10 mouse cellular contexts compared by ENCODE assay signal in genomic region chr17:46546995-46547394, GRCm38 (mm10). TPM values are rescaled to one million over a fixed set of nuclear protein-coding genes. Genes with fewer than 3 reads are reported as not detected.
DNase-seq lines count a peak whose midpoint lies in the region; ATAC-seq lines count a peak whose summit lies in the region.
"Had no signal": no experiment of that assay in that cellular context is flagged by ENCODE, and none has a peak within 500 bp of the region (broad histone marks: within the 10 kb centered on the region; RNA-seq: fewer than 3 reads in every experiment).

No protein-coding gene starts in this region.

- peak overlapping the region; percentile 92 for H3K9ac ChIP-seq in heart, embryonic 13.5 days
- no peak overlapping the region for H3K9ac ChIP-seq in embryonic facial prominence, embryonic 14.5 days (ENCODE audit: low read depth, low read length)

- peak overlapping the region; percentile 75 for H3K4me3 ChIP-seq in heart, embryonic 13.5 days
- no peak overlapping the region for H3K4me3 ChIP-seq in embryonic facial prominence, embryonic 14.5 days (ENCODE audit: low read depth, low read length)

- WGBS in heart, embryonic 13.5 days: 14% methylated on average over 8 of the region's 8 CpGs
- 20% methylated on average over 8 of the region's 8 CpGs for WGBS in embryonic facial prominence, embryonic 14.5 days

- peaks cover 44% of the 10 kb centered on the region for H3K4me1 ChIP-seq in heart, embryonic 13.5 days
- H3K4me1 ChIP-seq in embryonic facial prominence, embryonic 14.5 days (ENCODE audit: control insufficient read depth, insufficient read depth, low read length): peaks cover 9% of the 10 kb centered on the region

- H3K27me3 ChIP-seq in heart, embryonic 13.5 days (replicated peaks): 0 out of 2 replicates have a peak, but pooled peaks cover 6% of the 10 kb centered on the region
- H3K27me3 ChIP-seq in embryonic facial prominence, embryonic 14.5 days (replicated peaks; ENCODE audit: control insufficient read depth, insufficient read depth, low read length): no peaks in the 10 kb centered on the region

- H3K36me3 ChIP-seq in heart, embryonic 13.5 days: peaks cover 48% of the 10 kb centered on the region
- peaks cover 43% of the 10 kb centered on the region for H3K36me3 ChIP-seq in embryonic facial prominence, embryonic 14.5 days (ENCODE audit: control insufficient read depth, insufficient read depth, low read length)

- H3K9me3 ChIP-seq in heart, embryonic 13.5 days: no peaks in the 10 kb centered on the region
- no peaks in the 10 kb centered on the region for H3K9me3 ChIP-seq in embryonic facial prominence, embryonic 14.5 days (ENCODE audit: control insufficient read depth, low read length)

- H3K27ac ChIP-seq in heart, embryonic 13.5 days (replicated peaks): peak overlapping the region; percentile 62; the same call in 1 of the 2 replicates
- H3K27ac ChIP-seq in embryonic facial prominence, embryonic 14.5 days (replicated peaks; ENCODE audit: low read depth, low read length): no peak overlapping the region

- no peak for DNase-seq in heart, adult 18-20 months
- peak; percentile 52 for DNase-seq in ES-CJ7 (ENCODE audit: low read depth, low spot score)
- DNase-seq in embryonic facial prominence, embryonic 14.5 days (ENCODE audit: low spot score): peak; percentile 45
- peak; percentile 15 for DNase-seq in lung, postnatal 10 days
- no peak for DNase-seq in urinary bladder, postnatal 10 days (ENCODE audit: low spot score)
- no peak for DNase-seq in spleen, postnatal 10 days (ENCODE audit: low spot score in 2 of 2)
- no peak for DNase-seq in left cerebral cortex, adult 18-20 months (ENCODE audit: low spot score in 2 of 2)
- DNase-seq: liver, postnatal 0 days; spleen, adult 18-20 months had no signal

- ATAC-seq in heart, embryonic 13.5 days (ENCODE audit: extremely low read depth, insufficient number of reproducible peaks, low FRiP score, low TSS enrichment): no peak
- ATAC-seq in embryonic facial prominence, embryonic 14.5 days (ENCODE audit: low read depth): no peak

- peak overlapping the region; percentile 88 for H3K4me2 ChIP-seq in heart, embryonic 13.5 days
- peak overlapping the region; percentile 81; the same call in 1 of the 2 replicates for H3K4me2 ChIP-seq in embryonic facial prominence, embryonic 14.5 days (ENCODE audit: low read depth, low read length)

RNA-seq across cellular contexts. Expression of gene Cul9, which starts 0.8 kb away (rescaled TPM):
- polyA plus RNA-seq in heart, embryonic 13.5 days (2015; fragmentation: Nextera tagmentation; extraction: Ambion mirVana): 4.5 and 5.0 TPM in 2 replicates
- 10 to 100 TPM; 23.9 to 25.7 TPM for total RNA-seq in heart, adult 18-20 months (2021)
- 5.5 and 6.0 TPM in 2 replicates for polyA plus RNA-seq in embryonic facial prominence, embryonic 14.5 days (2014; fragmentation: Nextera tagmentation; extraction: Ambion mirVana)
- 10 to 100 TPM; 61.0 to 64.5 TPM for total RNA-seq in left cerebral cortex, adult 18-20 months (2021)

RNA-seq across cellular contexts. Expression of gene Srf, which starts 9.0 kb away (rescaled TPM):
- 11.6 and 13.1 TPM in 2 replicates for polyA plus RNA-seq in heart, embryonic 13.5 days (2015; fragmentation: Nextera tagmentation; extraction: Ambion mirVana)
- total RNA-seq in heart, adult 18-20 months (2021): 10 to 100 TPM; 88.4 to 93.6 TPM
- polyA plus RNA-seq in embryonic facial prominence, embryonic 14.5 days (2014; fragmentation: Nextera tagmentation; extraction: Ambion mirVana): 10.5 and 14.0 TPM in 2 replicates
- 10 to 100 TPM; 70.4 to 77.9 TPM for total RNA-seq in left cerebral cortex, adult 18-20 months (2021)

RNA-seq across cellular contexts. Expression of gene Dnph1, which starts 50.5 kb away (rescaled TPM):
- polyA plus RNA-seq in heart, embryonic 13.5 days (2015; fragmentation: Nextera tagmentation; extraction: Ambion mirVana): 24.7 and 32.5 TPM in 2 replicates
- total RNA-seq in heart, adult 18-20 months (2021): 1 to 10 TPM; 1.2 to 1.5 TPM
- 34.5 and 36.9 TPM in 2 replicates for polyA plus RNA-seq in embryonic facial prominence, embryonic 14.5 days (2014; fragmentation: Nextera tagmentation; extraction: Ambion mirVana)
- 1 to 10 TPM; 2.8 TPM for total RNA-seq in left cerebral cortex, adult 18-20 months (2021)

RNA-seq across cellular contexts. Expression of gene Ttbk1, which starts 59.5 kb away (rescaled TPM):
- 0.10 and 0.12 TPM in 2 replicates for polyA plus RNA-seq in heart, embryonic 13.5 days (2015; fragmentation: Nextera tagmentation; extraction: Ambion mirVana)
- under 1 TPM; 0.20 to 0.28 TPM for total RNA-seq in heart, adult 18-20 months (2021)
- 0.46 and 0.61 TPM in 2 replicates for polyA plus RNA-seq in embryonic facial prominence, embryonic 14.5 days (2014; fragmentation: Nextera tagmentation; extraction: Ambion mirVana)
- total RNA-seq in left cerebral cortex, adult 18-20 months (2021): 100 to 1,000 TPM; 130 to 135 TPM
- polyA plus RNA-seq: liver, postnatal 0 days had no signal

Comparison
In these comparisons a context has a peak if more than half of its experiments do, and no peak if none do; other contexts are left out.
1. DNase-seq: peak in ES-CJ7 (single experiment), embryonic facial prominence, embryonic 14.5 days (single experiment) and lung, postnatal 10 days (single experiment); none in heart, adult 18-20 months (0 of 2), urinary bladder, postnatal 10 days (single experiment), spleen, postnatal 10 days (0 of 2) and left cerebral cortex, adult 18-20 months (0 of 2).